Mouse (Mus musculus) ES-Bruce4 (cell line): Measurements from ENCODE around the gene Rab11fip3.
A peak's percentile ranks its signal among the peaks of the same experiment; 100 is the strongest.

ENCODE experiments used
- CTCF ChIP-seq: IDR thresholded peaks from one replicate; pipeline ENCODE4 v1.8.1; 2011; ENCODE audit warnings: low read depth, low read length
- EP300 ChIP-seq: IDR thresholded peaks from 2 replicates; pipeline ENCODE4 v1.6.1; 2011; ENCODE audit warnings: low read depth, low read length; ENCODE audit not compliant: insufficient read depth
- POLR2A ChIP-seq: IDR thresholded peaks from one replicate; pipeline ENCODE4 v1.8.1; 2011; ENCODE audit warnings: low read length; ENCODE audit not compliant: insufficient read depth

GRCm38 (mm10) chr17:26111722-26112121 lies 42.4 kb upstream of the Rab11fip3 start:
- TF ChIP-seq CTCF (no peak), POLR2A (no peak), EP300 (0 out of 2 replicates have a peak, but pooled peaks have one; percentile 13)
